ENCODE assay signal across 11 mouse cellular contexts in genomic region chr5:93251001-93251760, GRCm38 (mm10). TPM values are rescaled to one million over a fixed set of nuclear protein-coding genes. Genes with fewer than 3 reads are reported as not detected.
DNase-seq lines count a peak whose midpoint lies in the region; ATAC-seq and TF ChIP-seq lines count a peak whose summit lies in the region.
"Had no signal": no experiment of that assay in that cellular context is flagged by ENCODE, and none has a peak within 500 bp of the region (broad histone marks: within the 10 kb centered on the region; RNA-seq: fewer than 3 reads in every experiment).

No protein-coding gene starts in this region.

- H3K4me1 ChIP-seq in intestine, embryonic 16.5 days (ENCODE audit: control insufficient read depth, insufficient read depth, low read length), result no peaks in the 10 kb centered on the region
- no peaks in the 10 kb centered on the region for H3K4me1 ChIP-seq in intestine, embryonic 15.5 days (replicated peaks)
- H3K4me1 ChIP-seq in intestine, postnatal 0 days (replicated peaks; ENCODE audit: control insufficient read depth, insufficient read depth, low read length), result no peaks in the 10 kb centered on the region
- H3K4me1 ChIP-seq: liver, embryonic 12.5 days had no signal

- peak; percentile 91 for DNase-seq in adrenal gland, adult 2 months
- peak; percentile 82 for DNase-seq in cerebellum, adult 9-11 months
- no peak for DNase-seq in left cerebral cortex, postnatal 36 days (ENCODE audit: low spot score in 2 of 2)

- no peak overlapping the region for H3K27ac ChIP-seq in intestine, embryonic 16.5 days (ENCODE audit: low read length)
- H3K27ac ChIP-seq in intestine, embryonic 15.5 days, result no peak overlapping the region
- H3K27ac ChIP-seq in intestine, postnatal 0 days (ENCODE audit: low read depth, low read length), result no peak overlapping the region
- H3K27ac ChIP-seq: kidney, postnatal 0 days; liver, embryonic 12.5 days had no signal

- H3K27me3 ChIP-seq in intestine, embryonic 16.5 days (replicated peaks; ENCODE audit: control insufficient read depth, insufficient read depth, low read length), result no peaks in the 10 kb centered on the region
- no peaks in the 10 kb centered on the region for H3K27me3 ChIP-seq in intestine, embryonic 15.5 days (replicated peaks)
- H3K27me3 ChIP-seq in intestine, postnatal 0 days (replicated peaks; ENCODE audit: control insufficient read depth, insufficient read depth, low read length), result no peaks in the 10 kb centered on the region
- H3K27me3 ChIP-seq: liver, embryonic 12.5 days had no signal

- 76% methylated on average over 12 of the region's 12 CpGs for WGBS in intestine, embryonic 16.5 days
- 72% methylated on average over 12 of the region's 12 CpGs for WGBS in intestine, embryonic 15.5 days
- WGBS in intestine, postnatal 0 days, result 68% methylated on average over 12 of the region's 12 CpGs

- no peak overlapping the region for H3K4me3 ChIP-seq in intestine, embryonic 16.5 days (ENCODE audit: low read length)
- H3K4me3 ChIP-seq in intestine, embryonic 15.5 days (replicated peaks), result no peak overlapping the region
- H3K4me3 ChIP-seq in intestine, postnatal 0 days (ENCODE audit: low read depth, low read length), result no peak overlapping the region
- H3K4me3 ChIP-seq: liver, embryonic 12.5 days had no signal

- H3K4me2 ChIP-seq in intestine, embryonic 16.5 days (ENCODE audit: low read depth, low read length), result no peak overlapping the region
- H3K4me2 ChIP-seq in intestine, embryonic 15.5 days (replicated peaks), result no peak overlapping the region
- no peak overlapping the region for H3K4me2 ChIP-seq in intestine, postnatal 0 days (replicated peaks; ENCODE audit: low read depth)
- H3K4me2 ChIP-seq: liver, embryonic 12.5 days had no signal

- H3K36me3 ChIP-seq in intestine, embryonic 16.5 days (ENCODE audit: control insufficient read depth, insufficient read depth, low read length), result no peaks in the 10 kb centered on the region
- H3K36me3 ChIP-seq in intestine, embryonic 15.5 days, result no peaks in the 10 kb centered on the region
- H3K36me3 ChIP-seq in intestine, postnatal 0 days (ENCODE audit: control insufficient read depth, insufficient read depth), result no peaks in the 10 kb centered on the region
- H3K36me3 ChIP-seq: liver, embryonic 12.5 days had no signal

- H3K9me3 ChIP-seq in intestine, embryonic 16.5 days (ENCODE audit: control insufficient read depth, low read length), result no peaks in the 10 kb centered on the region
- no peaks in the 10 kb centered on the region for H3K9me3 ChIP-seq in intestine, embryonic 15.5 days
- H3K9me3 ChIP-seq in intestine, postnatal 0 days (ENCODE audit: control insufficient read depth), result no peaks in the 10 kb centered on the region
- H3K9me3 ChIP-seq: liver, embryonic 12.5 days had no signal

- peak; percentile 40; the same call in 1 of the 2 replicates for ATAC-seq in intestine, embryonic 16.5 days
- no peak for ATAC-seq in intestine, embryonic 15.5 days
- ATAC-seq in intestine, postnatal 0 days, result peak; percentile 79
- no peak for ATAC-seq in activated CD4-positive, CD25-positive, alpha-beta regulatory T cell, adult 4 months
- no peak for ATAC-seq in erythroblast, adult 5-6 weeks (replicated peaks; ENCODE audit: low FRiP score, poor library complexity, severe bottlenecking)
- ATAC-seq: liver, embryonic 12.5 days; midbrain, embryonic 16.5 days had no signal

- intact Hi-C loops in left cerebral cortex, postnatal 36 days (cut with DNase I), result no loop called here

- H3K9ac ChIP-seq in intestine, embryonic 16.5 days (ENCODE audit: low read depth, low read length), result no peak overlapping the region
- H3K9ac ChIP-seq in intestine, embryonic 15.5 days, result no peak overlapping the region
- H3K9ac ChIP-seq in intestine, postnatal 0 days (ENCODE audit: low read depth, low read length), result no peak overlapping the region
- H3K9ac ChIP-seq: liver, embryonic 12.5 days had no signal

- no peak for TF ChIP-seq CTCF in intestine, postnatal 0 days (IDR thresholded peaks at IDR 0.05; ENCODE audit: low read depth)

RNA-seq across cellular contexts. Expression of gene Ccng2, which starts 15.9 kb away (rescaled TPM):
- polyA plus RNA-seq in intestine, embryonic 16.5 days (2015; fragmentation: Nextera tagmentation; extraction: Ambion mirVana), result 27.3 and 30.8 TPM in 2 replicates
- 33.2 and 37.8 TPM in 2 replicates for polyA plus RNA-seq in intestine, embryonic 15.5 days (2015; fragmentation: Nextera tagmentation; extraction: Ambion mirVana)
- 10 to 100 TPM; 19.0 to 30.9 TPM for total RNA-seq in adrenal gland, adult 2 months (2021)
- polyA plus RNA-seq in adrenal gland, adult 2 months (2012; rRNA removed), result 56.3 and 92.5 TPM in 2 replicates
- 28.0 and 34.5 TPM in 2 replicates for polyA plus RNA-seq in intestine, postnatal 0 days (2015; fragmentation: Nextera tagmentation; extraction: Ambion mirVana)
- 10 to 100 TPM; 35.7 to 37.0 TPM for polyA plus RNA-seq in activated CD4-positive, CD25-positive, alpha-beta regulatory T cell, adult 4 months (2017; shearing (Covaris generic))
- 38.0 and 49.1 TPM in 2 replicates for total RNA-seq in erythroblast, adult 5-6 weeks (2015; ENCODE audit: low replicate concordance)
- total RNA-seq in erythroblast, adult 5-6 weeks (2017; ENCODE audit: low replicate concordance), result 47.9 and 48.8 TPM in 2 replicates
- total RNA-seq in left cerebral cortex, postnatal 36 days (2021), result 10 to 100 TPM; 39.9 to 52.5 TPM

RNA-seq across cellular contexts. Expression of gene 2010109A12Rik, which starts 44.9 kb away (rescaled TPM):
- 1.8 and 2.1 TPM in 2 replicates for polyA plus RNA-seq in intestine, embryonic 16.5 days (2015; fragmentation: Nextera tagmentation; extraction: Ambion mirVana)
- polyA plus RNA-seq in intestine, embryonic 15.5 days (2015; fragmentation: Nextera tagmentation; extraction: Ambion mirVana), result 1.6 and 2.0 TPM in 2 replicates
- 1 to 10 TPM in 1 of 2 experiments, under 1 TPM in 1; 0.73 to 1.6 TPM for total RNA-seq in adrenal gland, adult 2 months (2021)
- not detected in 2 replicates for polyA plus RNA-seq in adrenal gland, adult 2 months (2012; rRNA removed)
- 1.0 and 1.3 TPM in 2 replicates for polyA plus RNA-seq in intestine, postnatal 0 days (2015; fragmentation: Nextera tagmentation; extraction: Ambion mirVana)
- polyA plus RNA-seq in activated CD4-positive, CD25-positive, alpha-beta regulatory T cell, adult 4 months (2017; shearing (Covaris generic)), result under 1 TPM; 0.37 to 0.57 TPM
- 1.0 TPM in 1 of 2 replicates, not detected in the other for total RNA-seq in erythroblast, adult 5-6 weeks (2015; ENCODE audit: low replicate concordance)
- total RNA-seq in erythroblast, adult 5-6 weeks (2017; ENCODE audit: low replicate concordance), result 1.3 and 4.8 TPM in 2 replicates
- total RNA-seq in left cerebral cortex, postnatal 36 days (2021), result under 1 TPM; 0.72 to 0.91 TPM

RNA-seq across cellular contexts. Expression of gene Ccni, which starts 44.9 kb away (rescaled TPM):
- polyA plus RNA-seq in intestine, embryonic 16.5 days (2015; fragmentation: Nextera tagmentation; extraction: Ambion mirVana), result 67.5 and 69.2 TPM in 2 replicates
- 79.2 and 91.2 TPM in 2 replicates for polyA plus RNA-seq in intestine, embryonic 15.5 days (2015; fragmentation: Nextera tagmentation; extraction: Ambion mirVana)
- 100 to 1,000 TPM; 220 to 233 TPM for total RNA-seq in adrenal gland, adult 2 months (2021)
- 169 and 270 TPM in 2 replicates for polyA plus RNA-seq in adrenal gland, adult 2 months (2012; rRNA removed)
- polyA plus RNA-seq in intestine, postnatal 0 days (2015; fragmentation: Nextera tagmentation; extraction: Ambion mirVana), result 68.1 and 71.0 TPM in 2 replicates
- polyA plus RNA-seq in activated CD4-positive, CD25-positive, alpha-beta regulatory T cell, adult 4 months (2017; shearing (Covaris generic)), result 10 to 100 TPM; 72.4 to 79.4 TPM
- 121 and 147 TPM in 2 replicates for total RNA-seq in erythroblast, adult 5-6 weeks (2015; ENCODE audit: low replicate concordance)
- 143 and 150 TPM in 2 replicates for total RNA-seq in erythroblast, adult 5-6 weeks (2017; ENCODE audit: low replicate concordance)
- 100 to 1,000 TPM; 270 to 322 TPM for total RNA-seq in left cerebral cortex, postnatal 36 days (2021)

Comparison
In these comparisons a context has a peak if more than half of its experiments do, and no peak if none do; other contexts are left out.
1. ATAC-seq: peak in intestine, embryonic 16.5 days (single experiment) and intestine, postnatal 0 days (single experiment); none in intestine, embryonic 15.5 days (single experiment), activated CD4-positive, CD25-positive, alpha-beta regulatory T cell, adult 4 months (single experiment) and erythroblast, adult 5-6 weeks (single experiment).
2. DNase-seq: peak in adrenal gland, adult 2 months (single experiment) and cerebellum, adult 9-11 months (single experiment); none in left cerebral cortex, postnatal 36 days (0 of 2).